ENCODE assay signal across 17 mouse cellular contexts in the genomic region with DNA sequence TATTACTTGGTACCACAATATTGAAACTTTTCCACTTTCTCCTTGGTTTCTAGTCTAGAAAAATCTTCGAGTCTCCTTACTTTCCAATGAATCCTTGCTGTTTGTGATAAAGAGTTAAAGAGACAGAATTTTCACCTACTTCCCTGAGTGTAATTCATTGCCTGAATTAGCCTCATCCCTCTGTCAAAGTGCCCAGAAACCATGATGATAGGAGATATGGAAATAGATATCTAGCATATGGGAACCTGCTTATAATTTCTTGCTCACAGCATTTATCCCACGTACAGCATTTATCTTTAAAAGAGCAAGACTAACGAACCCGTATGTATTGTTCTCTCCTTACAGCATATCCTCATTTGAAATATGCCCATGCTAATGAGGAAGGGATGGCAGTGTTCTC.
DNase-seq lines count a peak whose midpoint lies in the region; TF ChIP-seq lines count a peak whose summit lies in the region.
"Had no signal": no experiment of that assay in that cellular context is flagged by ENCODE, and none has a peak within 500 bp of the region (broad histone marks: within the 10 kb centered on the region; RNA-seq: fewer than 3 reads in every experiment).

No protein-coding gene starts in this region.

- no peaks in the 10 kb centered on the region for H3K27me3 ChIP-seq in heart, adult 2 months (ENCODE audit: control insufficient read depth, insufficient read depth, low read length)
- H3K27me3 ChIP-seq: heart, embryonic 15.5 days; hindbrain, embryonic 13.5 days had no signal

- no peak for TF ChIP-seq EP300 in heart, adult 2 months (IDR thresholded peaks at IDR 0.05; ENCODE audit: insufficient read depth, low read depth, low read length)

- H3K36me3 ChIP-seq in heart, adult 2 months (ENCODE audit: control insufficient read depth, insufficient read depth, low read length): no peaks in the 10 kb centered on the region
- H3K36me3 ChIP-seq: embryonic facial prominence, embryonic 10.5 days; heart, embryonic 15.5 days; hindbrain, embryonic 13.5 days had no signal

- H3K79me2 ChIP-seq in heart, adult 2 months (replicated peaks; ENCODE audit: control insufficient read depth, insufficient read depth, low read length): no peaks in the 10 kb centered on the region

- DNase-seq in heart, adult 11 months: peak; percentile 46
- DNase-seq in heart, adult 2 months: no peak
- DNase-seq in left cerebral cortex, adult 2 months (ENCODE audit: extremely low spot score in 1 of 2, low spot score in 2 of 2): no peak
- no peak for DNase-seq in left cerebral cortex, postnatal 4 days
- peak; percentile 52 for DNase-seq in brain, adult 2 months (ENCODE audit: low read depth, low spot score)
- DNase-seq in telencephalon, adult 2 months (ENCODE audit: low read depth, low spot score): peak; percentile 45
- DNase-seq: adrenal gland, adult 2 months; adrenal gland, postnatal 25 days; cerebellum, adult 2 months; cerebellum, postnatal 10 days; gastrocnemius, postnatal 36 days; heart, adult 18-20 months; heart, postnatal 14 days had no signal

- 74% methylated on average over 4 of the region's 4 CpGs for WGBS in heart, adult 2 months

- no peak for TF ChIP-seq CTCF in heart, adult 2 months (IDR thresholded peaks at IDR 0.05)
- TF ChIP-seq CTCF in left cerebral cortex, adult 2 months (IDR thresholded peaks at IDR 0.05): no peak

- intact Hi-C loops in heart, adult 2 months (cut with DNase I): no loop called here
- intact Hi-C loops in left cerebral cortex, adult 2 months (cut with DNase I): loop anchor here (5.0 kb wide), 1 partner anchor 129 kb away; a partner anchor contains a TSS
- intact Hi-C loops in left cerebral cortex, postnatal 4 days (cut with DNase I): no loop called here

- no peaks in the 10 kb centered on the region for H3K4me1 ChIP-seq in heart, adult 2 months (ENCODE audit: control insufficient read depth, insufficient read depth, low read length)
- H3K4me1 ChIP-seq: embryonic facial prominence, embryonic 10.5 days; heart, embryonic 15.5 days; hindbrain, embryonic 13.5 days had no signal

- no peak overlapping the region for H3K27ac ChIP-seq in heart, adult 2 months
- H3K27ac ChIP-seq in left cerebral cortex, adult 2 months: peak overlapping the region; percentile 40; the same call in 1 of the 2 replicates
- H3K27ac ChIP-seq: embryonic facial prominence, embryonic 10.5 days; heart, embryonic 15.5 days; hindbrain, embryonic 13.5 days; hindbrain, postnatal 0 days had no signal

- no peak for TF ChIP-seq POLR2A in heart, adult 2 months (IDR thresholded peaks at IDR 0.05; ENCODE audit: insufficient read depth, low read depth, low read length)

- H3K4me3 ChIP-seq in heart, adult 2 months: no peak overlapping the region
- H3K4me3 ChIP-seq in left cerebral cortex, adult 2 months: no peak overlapping the region
- H3K4me3 ChIP-seq: embryonic facial prominence, embryonic 10.5 days; heart, embryonic 15.5 days; hindbrain, embryonic 13.5 days had no signal

- no peak overlapping the region for H3K9ac ChIP-seq in heart, adult 2 months (ENCODE audit: low read depth, low read length)
- H3K9ac ChIP-seq: heart, embryonic 15.5 days; hindbrain, embryonic 13.5 days had no signal

Comparison
In these comparisons a context has a peak if more than half of its experiments do, and no peak if none do; other contexts are left out.
1. DNase-seq: peak in heart, adult 11 months (single experiment), brain, adult 2 months (single experiment) and telencephalon, adult 2 months (single experiment); none in heart, adult 2 months (0 of 2), left cerebral cortex, adult 2 months (0 of 2) and left cerebral cortex, postnatal 4 days (single experiment).